Mouse (Mus musculus) MEL (cell line): ENCODE results near the gene Rfc4.

Experiments
- CTCF ChIP-seq, 3 experiments: IDR thresholded peaks in 2 of 3; conservative IDR thresholded peaks in 1 of 3; 2 replicates each; pipeline ENCODE4 v1.5.1; 2011 to 2012; ENCODE audit warnings: low read length in 3 of 3, low read depth in 2 of 3, mild to moderate bottlenecking in 2 of 3, improper control_type of control experiment in 1 of 3, inconsistent platforms in 1 of 3, mixed read lengths in 1 of 3, moderate library complexity in 1 of 3; ENCODE audit not compliant: control insufficient read depth in 1 of 3, insufficient read depth in 1 of 3, poor library complexity in 1 of 3, severe bottlenecking in 1 of 3
- EP300 ChIP-seq, 2 experiments: IDR thresholded peaks; 2 replicates each; pipeline ENCODE4 v1.6.1; 2011; ENCODE audit warnings: improper control_type of control experiment in 2 of 2, low read length in 2 of 2, low read depth in 1 of 2, mild to moderate bottlenecking in 1 of 2
- JUND ChIP-seq: IDR thresholded peaks from 2 replicates; pipeline ENCODE4 v1.6.1; 2011; ENCODE audit warnings: low read depth, mild to moderate bottlenecking, improper control_type of control experiment, low read length
- TCF12 ChIP-seq: IDR thresholded peaks from 2 replicates; pipeline ENCODE4 v1.6.1; 2014; ENCODE audit warnings: low read depth, mild to moderate bottlenecking, inconsistent platforms, low read length, improper control_type of control experiment, moderate library complexity
- UBTF ChIP-seq: IDR thresholded peaks from 2 replicates; pipeline ENCODE4 v1.6.1; 2012; ENCODE audit warnings: low read depth, mild to moderate bottlenecking, inconsistent platforms, low read length, improper control_type of control experiment, moderate library complexity, borderline replicate concordance; ENCODE audit not compliant: insufficient read depth

DNA sequence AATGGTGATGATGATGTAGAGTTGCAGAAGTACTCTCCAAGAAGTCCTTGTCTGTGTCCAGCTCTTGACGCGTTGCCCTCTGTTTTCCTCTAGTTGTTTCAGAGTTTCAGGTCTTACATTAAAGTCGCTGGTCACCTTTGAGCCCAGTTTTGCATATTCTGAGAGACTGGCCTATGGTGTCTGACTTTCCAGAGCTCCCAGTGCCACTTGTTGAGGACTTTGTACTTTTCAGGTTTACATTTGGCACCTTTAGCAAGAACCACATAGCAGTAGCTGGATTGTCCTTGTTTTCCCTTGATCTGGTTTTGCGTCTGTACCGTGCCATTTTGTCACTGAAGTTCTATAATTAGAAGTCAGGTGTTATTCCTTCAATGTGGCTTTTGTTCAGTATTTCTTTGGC is 46.4 kb upstream of the Rfc4 start:
- TF ChIP-seq CTCF (IDR thresholded peaks at IDR 0.05 in 2 of 3, conservative IDR thresholded peaks at IDR 0.05 in 1 of 3; ENCODE audit: control insufficient read depth in 1 of 3, insufficient read depth in 1 of 3, low read depth in 2 of 3, low read length in 3 of 3, poor library complexity in 1 of 3, severe bottlenecking in 1 of 3): no peak
- no peak for TF ChIP-seq TCF12
- no peak for TF ChIP-seq EP300 (IDR thresholded peaks at IDR 0.05; ENCODE audit: low read depth in 1 of 2, low read length in 2 of 2)
- TF ChIP-seq UBTF: no peak
- TF ChIP-seq JUND: no peak
